Mouse (Mus musculus): Measurements from ENCODE around the gene Sec22b.

Sec22b gene

GRCm38 (mm10) chr3:97940511-97941204 lies 39.7 kb downstream of the Sec22b start:
- no peak for DNase-seq (ENCODE audit: low spot score in 2 of 2)

DNA sequence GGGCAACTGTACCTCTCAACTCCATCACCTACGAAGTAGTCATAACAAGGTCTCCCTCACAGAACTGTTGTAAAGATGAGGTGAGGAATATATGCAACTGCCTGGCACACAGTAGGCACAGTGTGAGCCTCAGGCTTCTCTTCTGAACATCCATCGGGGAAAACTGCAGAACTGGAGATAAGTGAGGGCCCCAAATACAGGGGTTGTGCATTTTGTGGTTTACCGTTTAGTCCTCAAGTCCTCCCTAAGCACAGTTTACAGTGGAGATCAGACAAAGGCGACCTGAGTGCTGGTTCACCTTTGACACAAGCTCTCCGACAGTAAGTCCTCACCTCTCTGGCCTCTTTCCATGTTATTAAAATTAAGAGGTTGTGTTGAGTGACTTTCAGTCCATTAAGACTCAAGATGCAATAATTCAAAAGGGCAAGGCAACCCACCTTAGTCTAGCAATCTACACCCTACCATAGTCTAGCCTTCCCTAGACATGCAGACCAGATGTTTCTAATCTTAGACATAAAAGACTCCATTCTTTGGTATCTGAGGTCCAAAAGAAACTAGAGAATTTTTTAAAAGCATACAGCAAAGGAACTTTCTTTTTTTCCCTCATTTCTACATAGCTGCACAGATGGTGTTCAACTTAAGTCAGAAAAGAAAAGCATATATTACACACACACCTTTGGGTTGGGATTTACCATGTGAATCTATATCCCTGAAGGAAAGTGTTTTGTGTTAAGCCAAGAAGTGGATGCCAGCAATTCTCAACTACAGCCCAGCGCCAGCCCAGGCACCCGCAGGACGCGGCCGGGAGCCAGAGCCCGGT lies 40.7 kb downstream of the Sec22b start:
- no peak for DNase-seq (ENCODE audit: low spot score in 2 of 2)

- no peak for DNase-seq (ENCODE audit: low spot score in 2 of 2)
Measured at GRCm38 (mm10) chr3:97942260-97942950, 41.4 kb downstream of the Sec22b start.

GRCm38 (mm10) chr3:97944462-97944861 lies 43.5 kb downstream of the Sec22b start:
- DNase-seq (ENCODE audit: low spot score in 2 of 2), result no peak

- DNase-seq (ENCODE audit: low spot score in 2 of 2), result no peak
Measured at GRCm38 (mm10) chr3:97946439-97946838, 45.4 kb downstream of the Sec22b start.

DNA sequence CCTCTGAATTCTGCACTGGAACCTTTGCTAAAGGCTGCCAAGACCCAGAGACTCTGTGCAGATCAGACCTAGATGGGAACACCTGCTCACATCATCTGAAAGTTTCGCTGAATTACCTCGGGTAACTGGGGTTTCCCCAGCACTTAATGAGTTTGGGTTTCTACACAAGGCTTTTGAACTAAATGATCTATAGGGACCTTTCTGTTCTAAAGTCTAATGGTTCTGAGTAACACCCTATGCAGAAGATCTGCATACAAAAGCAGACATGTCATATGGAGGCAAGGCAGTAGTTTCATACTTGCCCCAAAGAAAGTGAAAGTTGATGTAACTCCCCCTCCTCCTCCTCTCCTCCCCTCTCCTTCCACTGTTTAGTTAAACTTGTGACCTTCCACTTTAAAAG lies 47.5 kb downstream of the Sec22b start:
- DNase-seq (ENCODE audit: low spot score in 2 of 2), result no peak

DNA sequence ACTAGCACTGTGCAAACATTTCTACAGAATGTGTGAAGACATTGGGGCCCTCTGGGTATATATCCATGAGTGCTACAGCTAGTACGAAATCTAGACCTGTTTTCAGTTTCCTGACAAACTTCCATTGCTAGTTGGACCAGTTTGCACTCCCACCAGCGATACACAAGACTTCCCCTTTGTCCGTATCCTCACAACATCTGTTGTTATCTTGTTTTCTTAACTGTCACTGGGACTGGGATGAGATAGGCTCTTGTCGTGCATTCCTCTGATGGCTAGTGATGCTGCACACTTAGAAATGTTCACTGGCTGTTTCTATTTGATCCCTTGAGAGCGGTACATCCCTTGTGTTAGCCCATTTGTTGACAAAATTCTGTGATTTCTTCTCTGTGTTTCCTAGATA lies 49.0 kb downstream of the Sec22b start:
- DNase-seq (ENCODE audit: low spot score in 2 of 2), result no peak

GRCm38 (mm10) chr3:97951134-97951533 lies 50.1 kb downstream of the Sec22b start:
- DNase-seq (ENCODE audit: low spot score in 2 of 2), result no peak

DNA sequence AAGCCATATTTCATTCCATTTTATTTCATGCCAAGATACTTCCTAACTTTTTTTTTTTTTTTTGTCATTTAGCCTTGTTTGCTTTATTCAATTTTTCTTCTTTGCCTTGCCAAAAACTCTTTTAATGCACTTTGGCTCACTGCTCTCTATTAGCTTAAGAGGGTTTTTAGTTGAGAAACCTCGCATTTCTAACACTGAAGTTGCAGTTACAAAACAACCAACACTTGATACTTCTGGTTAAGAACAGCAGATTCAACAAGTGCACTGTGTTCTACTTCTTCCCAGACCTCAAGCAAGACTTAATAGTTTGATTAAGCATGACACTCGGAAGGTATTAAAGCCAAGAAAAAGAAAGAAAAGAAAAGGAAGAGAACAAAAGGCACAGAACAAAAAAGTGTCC lies 52.2 kb downstream of the Sec22b start:
- DNase-seq (ENCODE audit: low spot score in 2 of 2), result no peak

DNA sequence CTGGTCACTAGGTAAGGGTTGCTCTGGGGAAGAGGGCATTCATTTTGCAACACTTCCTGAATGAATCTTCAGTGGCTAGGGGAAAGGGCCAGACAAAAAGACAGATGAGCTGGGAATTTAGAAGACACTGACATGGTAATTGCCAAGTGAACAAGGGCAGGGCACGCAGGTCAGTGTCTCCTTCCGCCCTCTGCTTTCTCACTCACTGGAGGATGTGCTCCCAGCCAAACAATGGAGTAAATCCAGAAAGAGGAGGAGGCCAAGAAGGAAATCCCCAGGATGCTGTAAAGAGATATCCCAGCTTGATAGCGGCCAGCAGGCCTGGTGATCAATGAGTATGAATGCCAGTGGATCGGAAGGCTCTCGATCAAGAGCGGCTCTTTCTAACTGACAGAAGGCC lies 55.3 kb downstream of the Sec22b start:
- no peak for DNase-seq (ENCODE audit: low spot score in 2 of 2)

DNA sequence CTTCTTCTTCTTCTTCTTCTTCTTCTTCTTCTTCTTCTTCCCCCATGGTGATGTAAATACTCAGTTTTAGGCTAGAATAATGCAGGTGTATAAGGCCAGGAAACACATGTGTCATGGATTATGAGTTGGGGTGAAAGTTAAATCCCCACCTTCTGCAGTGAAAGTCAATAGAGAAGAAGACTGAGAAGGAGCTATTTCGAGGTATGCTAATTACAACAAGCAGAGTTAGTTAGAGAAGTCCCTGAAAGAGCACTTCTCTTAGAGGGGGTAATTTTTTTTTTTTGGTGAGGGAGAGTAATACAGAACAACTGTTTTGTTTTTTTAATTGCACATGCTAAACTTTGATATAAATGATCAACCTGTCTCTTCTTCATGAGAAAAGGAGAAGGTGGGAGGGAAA lies 55.9 kb downstream of the Sec22b start:
- DNase-seq (ENCODE audit: low spot score in 2 of 2), result no peak

DNA sequence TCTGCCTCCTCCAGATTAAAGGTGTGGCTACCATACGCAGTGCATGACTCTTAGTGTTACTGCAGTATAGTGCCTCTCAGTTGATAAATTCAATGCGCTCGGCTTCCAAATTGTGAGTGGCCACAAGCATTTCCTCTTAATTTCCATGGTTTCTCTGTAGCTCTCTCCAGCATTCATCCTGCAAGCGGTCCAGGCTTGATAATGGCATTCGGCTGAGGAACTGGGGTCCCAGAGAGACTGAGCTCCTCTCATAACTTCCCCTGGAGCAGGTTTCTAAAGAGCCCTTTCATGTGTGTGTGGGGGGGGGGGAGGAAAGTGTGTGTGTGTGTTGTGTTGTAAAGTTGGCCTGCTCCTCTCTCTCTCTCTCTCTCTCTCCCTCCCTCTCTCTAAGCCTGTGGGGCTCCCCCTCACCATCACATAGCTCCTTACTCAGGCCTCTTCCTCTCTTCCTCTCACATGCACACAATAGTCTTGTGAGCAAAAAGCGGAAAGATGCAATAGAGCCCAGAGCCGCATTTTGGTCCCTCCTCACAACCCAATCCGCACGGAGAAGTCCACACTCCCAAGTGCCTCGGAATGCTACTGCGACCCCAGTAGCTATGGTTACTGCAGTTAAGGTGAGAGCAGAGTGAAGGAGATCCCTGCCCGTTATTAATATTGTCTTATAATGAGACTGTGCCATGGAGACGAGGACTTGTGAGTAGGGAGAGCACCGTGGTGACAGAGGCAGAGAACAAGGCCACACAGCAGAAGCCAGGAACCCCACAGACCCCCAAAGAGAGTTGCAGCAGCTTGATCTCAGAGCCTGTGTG lies 60.0 kb downstream of the Sec22b start:
- no peak for DNase-seq (ENCODE audit: low spot score in 2 of 2)

DNA sequence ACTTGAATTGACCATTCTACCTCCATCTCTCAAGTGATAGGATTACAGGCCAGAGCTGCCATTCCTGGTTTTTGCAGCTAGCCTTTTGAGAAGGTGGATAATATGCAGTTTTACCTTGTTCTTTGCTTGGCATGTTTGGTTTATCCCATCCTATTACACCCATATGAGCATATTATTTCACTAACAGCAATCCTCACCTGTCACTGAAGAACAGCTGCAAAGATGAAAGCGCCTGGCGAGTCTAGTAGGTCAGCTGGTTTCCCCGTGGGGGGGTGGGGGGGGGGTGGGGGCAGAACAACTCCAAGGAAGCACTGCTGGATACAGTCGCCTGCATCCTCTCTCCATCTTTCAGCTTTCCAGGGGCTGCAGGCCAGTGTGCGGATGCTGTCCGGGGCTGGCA lies 61.0 kb downstream of the Sec22b start:
- no peak for DNase-seq (ENCODE audit: low spot score in 2 of 2)

- no peak for DNase-seq (ENCODE audit: low spot score in 2 of 2)
Measured at GRCm38 (mm10) chr3:97964878-97965353, 63.9 kb downstream of the Sec22b start.

DNA sequence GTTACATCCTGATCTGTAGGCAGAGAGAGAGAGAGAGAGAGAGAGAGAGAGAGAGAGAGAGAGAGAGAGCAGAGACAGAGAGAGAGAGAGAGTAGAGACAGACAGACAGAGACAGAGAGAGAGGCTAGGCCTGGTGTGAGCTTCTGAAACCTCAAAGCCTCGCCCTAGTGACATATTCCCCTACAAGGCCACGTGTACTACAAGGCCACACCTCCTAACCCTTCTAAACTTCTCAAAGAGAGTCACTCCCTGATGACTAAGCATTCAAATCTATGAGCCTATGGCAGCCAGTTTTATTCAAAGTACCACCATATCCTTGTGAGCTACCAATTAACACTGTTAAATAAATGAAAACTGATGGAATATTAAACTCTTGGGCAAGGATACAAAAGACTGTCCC lies 66.6 kb downstream of the Sec22b start:
- DNase-seq (ENCODE audit: low spot score in 2 of 2), result no peak

GRCm38 (mm10) chr3:97968191-97968590 lies 67.2 kb downstream of the Sec22b start:
- no peak for DNase-seq (ENCODE audit: low spot score in 2 of 2)

DNA sequence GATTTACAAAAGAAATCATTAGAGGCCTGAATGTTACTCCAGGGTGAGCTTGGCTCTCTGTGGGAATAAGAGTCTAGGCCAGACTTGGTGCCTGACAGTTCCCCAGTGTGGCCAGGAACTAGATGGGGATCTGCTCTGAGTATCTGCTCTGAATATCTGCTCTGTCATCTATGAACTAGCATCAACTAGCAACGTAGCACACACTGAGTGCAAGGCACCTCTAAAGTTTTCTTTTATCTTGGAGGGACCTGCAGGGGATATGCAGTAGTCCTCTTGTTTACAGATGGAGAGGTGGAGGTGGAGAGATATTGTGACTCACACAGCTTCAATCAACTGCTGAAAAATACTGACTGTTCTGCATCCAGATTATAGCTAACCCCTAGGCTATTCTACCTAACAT lies 68.0 kb downstream of the Sec22b start:
- DNase-seq (ENCODE audit: low spot score in 2 of 2), result no peak

- no peak for DNase-seq (ENCODE audit: low spot score in 2 of 2)
Measured at GRCm38 (mm10) chr3:97971117-97971516, 70.1 kb downstream of the Sec22b start.

- no peak for DNase-seq (ENCODE audit: low spot score in 2 of 2)
Measured at GRCm38 (mm10) chr3:97972200-97972599, 71.2 kb downstream of the Sec22b start.

DNA sequence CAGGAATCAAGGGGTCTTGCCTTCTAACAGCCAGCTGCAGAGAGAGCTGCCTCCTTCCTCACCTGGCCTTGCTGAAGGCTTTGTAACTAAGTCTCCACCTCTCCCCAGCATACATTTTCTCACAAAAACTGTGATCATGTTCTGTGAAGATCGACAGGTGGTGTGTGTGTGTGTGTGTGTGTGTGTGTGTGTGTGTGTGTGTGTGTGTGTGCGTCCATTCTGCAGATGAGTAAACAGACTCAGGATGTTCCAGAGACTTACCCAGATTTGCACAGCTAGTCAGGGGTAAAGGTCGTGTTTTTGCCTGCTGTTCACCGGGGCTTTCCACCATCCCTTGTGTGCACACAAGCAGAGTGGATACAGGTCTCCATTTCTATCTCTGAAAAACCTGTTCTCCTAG lies 71.7 kb downstream of the Sec22b start:
- DNase-seq (ENCODE audit: low spot score in 2 of 2), result no peak
